Mouse (Mus musculus): ENCODE results near the gene Lrrk2. TPM values are rescaled to one million over a fixed set of nuclear protein-coding genes. Genes with fewer than 3 reads are reported as not detected.

The Lrrk2 gene
- polyA plus RNA-seq, 1 experiment = 1.4 TPM

- 74% methylated on average over 1 of the region's 1 CpGs for WGBS
- Histone ChIP-seq H3K27ac (ENCODE audit: control insufficient read depth, insufficient read depth, low read length) (no peak overlapping the region), H3K4me3 (ENCODE audit: control insufficient read depth, insufficient read depth, low read length) (no peak overlapping the region), H3K36me3 (ENCODE audit: control insufficient read depth, insufficient read depth, low read length) (no peaks in the 10 kb centered on the region), H3K27me3 (ENCODE audit: control insufficient read depth, insufficient read depth, low read length) (no peaks in the 10 kb centered on the region), H3K4me1 (replicated peaks; ENCODE audit: control insufficient read depth, insufficient read depth, low read length) (no peaks in the 10 kb centered on the region)
- no peak for TF ChIP-seq CTCF (IDR thresholded peaks at IDR 0.05; ENCODE audit: borderline replicate concordance, control insufficient read depth, extremely low read depth, insufficient read depth, low read length, poor library complexity)
- no peak for TF ChIP-seq POLR2A (IDR thresholded peaks at IDR 0.05; ENCODE audit: control insufficient read depth, extremely low read depth, insufficient read depth, low read length, poor library complexity)
- DNase-seq = no peak
Measured at GRCm38 (mm10) chr15:91700841-91701240, 27.9 kb downstream of the Lrrk2 start.

GRCm38 (mm10) chr15:91702991-91703715 is 30.2 kb downstream of the Lrrk2 start:
- Histone ChIP-seq H3K36me3 (ENCODE audit: control insufficient read depth, insufficient read depth, low read length) (no peaks in the 10 kb centered on the region), H3K4me1 (replicated peaks; ENCODE audit: control insufficient read depth, insufficient read depth, low read length) (no peaks in the 10 kb centered on the region), H3K27me3 (ENCODE audit: control insufficient read depth, insufficient read depth, low read length) (no peaks in the 10 kb centered on the region), H3K27ac (ENCODE audit: control insufficient read depth, insufficient read depth, low read length) (no peak overlapping the region), H3K4me3 (ENCODE audit: control insufficient read depth, insufficient read depth, low read length) (no peak overlapping the region)
- DNase-seq = no peak
- TF ChIP-seq CTCF (IDR thresholded peaks at IDR 0.05; ENCODE audit: borderline replicate concordance, control insufficient read depth, extremely low read depth, insufficient read depth, low read length, poor library complexity) = no peak
- TF ChIP-seq POLR2A (IDR thresholded peaks at IDR 0.05; ENCODE audit: control insufficient read depth, extremely low read depth, insufficient read depth, low read length, poor library complexity) = no peak
- WGBS = 34% methylated on average over 8 of the region's 8 CpGs

DNA sequence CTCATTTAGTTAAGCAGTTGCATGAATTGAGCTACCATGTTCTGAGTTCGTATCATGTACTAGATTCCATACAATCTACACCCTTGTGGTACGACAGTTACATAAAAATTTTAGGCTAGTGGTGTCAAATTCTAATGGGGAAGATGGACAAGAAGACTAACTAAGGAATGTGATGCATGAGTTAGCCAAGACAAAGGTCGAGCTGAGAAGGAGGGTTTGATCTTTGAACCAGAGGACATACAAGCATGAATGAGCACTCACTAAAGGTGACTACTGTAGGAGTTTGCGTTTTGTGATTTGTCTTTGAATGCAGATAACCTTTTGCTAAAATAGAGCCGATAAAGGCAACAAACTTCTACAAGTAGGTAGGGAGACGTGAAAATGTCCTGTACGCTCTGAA is 31.1 kb downstream of the Lrrk2 start:
- no peaks in the 10 kb centered on the region for H3K27me3 ChIP-seq (ENCODE audit: control insufficient read depth, insufficient read depth, low read length)
- no peak overlapping the region for H3K4me3 ChIP-seq (ENCODE audit: control insufficient read depth, insufficient read depth, low read length)
- no peaks in the 10 kb centered on the region for H3K36me3 ChIP-seq (ENCODE audit: control insufficient read depth, insufficient read depth, low read length)
- DNase-seq = no peak
- TF ChIP-seq POLR2A (IDR thresholded peaks at IDR 0.05; ENCODE audit: control insufficient read depth, extremely low read depth, insufficient read depth, low read length, poor library complexity) (no peak), CTCF (IDR thresholded peaks at IDR 0.05; ENCODE audit: borderline replicate concordance, control insufficient read depth, extremely low read depth, insufficient read depth, low read length, poor library complexity) (no peak)
- no peak overlapping the region for H3K27ac ChIP-seq (ENCODE audit: control insufficient read depth, insufficient read depth, low read length)
- WGBS = 94% methylated on average over 7 of the region's 7 CpGs
- H3K4me1 ChIP-seq (replicated peaks; ENCODE audit: control insufficient read depth, insufficient read depth, low read length) = no peaks in the 10 kb centered on the region

DNA sequence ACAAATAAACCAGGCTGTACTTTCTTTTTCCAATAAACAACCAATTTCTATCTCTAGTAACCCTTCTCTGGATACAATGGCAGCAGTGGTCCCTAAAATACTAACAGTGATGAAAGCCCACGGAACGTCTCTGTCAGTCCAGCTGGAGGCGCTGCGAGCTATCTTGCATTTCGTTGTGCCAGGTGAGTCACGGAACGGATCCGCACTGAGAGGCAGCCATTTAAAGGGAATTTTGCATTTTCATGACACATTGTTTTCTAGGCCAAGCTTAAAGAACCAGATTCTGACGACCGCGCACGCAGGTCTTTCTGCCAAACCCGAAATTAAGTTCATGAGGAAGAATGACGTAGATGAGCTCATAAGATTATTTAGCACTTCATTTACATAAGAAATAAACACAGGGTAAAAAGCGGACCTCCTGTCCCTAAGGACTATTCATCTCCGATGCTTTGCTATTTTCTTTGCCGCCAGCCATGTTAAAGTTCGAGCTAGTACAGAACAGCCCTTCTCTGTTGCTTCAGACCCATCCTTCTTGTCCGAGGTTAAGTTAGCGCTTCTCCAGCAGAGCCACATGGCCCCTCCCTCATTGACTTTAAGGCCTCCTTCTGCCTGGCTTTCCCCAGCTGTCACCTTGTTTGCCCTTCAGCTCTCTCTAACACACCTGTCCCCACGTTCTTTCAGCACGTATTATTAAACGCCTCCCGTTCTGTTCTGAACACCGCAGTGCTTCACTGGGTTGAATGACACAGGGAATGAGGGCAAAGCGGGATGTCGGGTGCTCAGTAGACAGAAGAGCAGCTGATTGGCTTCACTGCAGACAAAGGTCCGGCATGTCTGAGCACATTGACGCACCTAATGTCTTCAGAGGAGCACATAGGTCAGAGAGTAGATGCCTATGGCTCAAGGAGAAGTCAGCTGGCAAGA is 36.5 kb downstream of the Lrrk2 start:
- no peaks in the 10 kb centered on the region for H3K27me3 ChIP-seq (ENCODE audit: control insufficient read depth, insufficient read depth, low read length)
- H3K27ac ChIP-seq (ENCODE audit: control insufficient read depth, insufficient read depth, low read length) = no peak overlapping the region
- no peak for TF ChIP-seq POLR2A (IDR thresholded peaks at IDR 0.05; ENCODE audit: control insufficient read depth, extremely low read depth, insufficient read depth, low read length, poor library complexity)
- TF ChIP-seq CTCF (IDR thresholded peaks at IDR 0.05; ENCODE audit: borderline replicate concordance, control insufficient read depth, extremely low read depth, insufficient read depth, low read length, poor library complexity) = no peak
- DNase-seq = no peak
- WGBS = 88% methylated on average over 29 of the region's 29 CpGs
- no peak overlapping the region for H3K4me3 ChIP-seq (ENCODE audit: control insufficient read depth, insufficient read depth, low read length)
- H3K4me1 ChIP-seq (replicated peaks; ENCODE audit: control insufficient read depth, insufficient read depth, low read length) = no peaks in the 10 kb centered on the region
- H3K36me3 ChIP-seq (ENCODE audit: control insufficient read depth, insufficient read depth, low read length) = no peaks in the 10 kb centered on the region

- WGBS = 86% methylated on average over 14 of the region's 14 CpGs
- H3K27ac ChIP-seq (ENCODE audit: control insufficient read depth, insufficient read depth, low read length) = no peak overlapping the region
- no peak overlapping the region for H3K4me3 ChIP-seq (ENCODE audit: control insufficient read depth, insufficient read depth, low read length)
- DNase-seq = no peak
- no peaks in the 10 kb centered on the region for H3K36me3 ChIP-seq (ENCODE audit: control insufficient read depth, insufficient read depth, low read length)
- no peaks in the 10 kb centered on the region for H3K4me1 ChIP-seq (replicated peaks; ENCODE audit: control insufficient read depth, insufficient read depth, low read length)
- no peaks in the 10 kb centered on the region for H3K27me3 ChIP-seq (ENCODE audit: control insufficient read depth, insufficient read depth, low read length)
- TF ChIP-seq POLR2A (IDR thresholded peaks at IDR 0.05; ENCODE audit: control insufficient read depth, extremely low read depth, insufficient read depth, low read length, poor library complexity) (no peak), CTCF (IDR thresholded peaks at IDR 0.05; ENCODE audit: borderline replicate concordance, control insufficient read depth, extremely low read depth, insufficient read depth, low read length, poor library complexity) (no peak)
Measured at GRCm38 (mm10) chr15:91735216-91735922, 62.4 kb downstream of the Lrrk2 start.

Measured in thymus, adult 2 months (tissue).